ENCODE assay signal across 11 mouse cellular contexts in the genomic region with DNA sequence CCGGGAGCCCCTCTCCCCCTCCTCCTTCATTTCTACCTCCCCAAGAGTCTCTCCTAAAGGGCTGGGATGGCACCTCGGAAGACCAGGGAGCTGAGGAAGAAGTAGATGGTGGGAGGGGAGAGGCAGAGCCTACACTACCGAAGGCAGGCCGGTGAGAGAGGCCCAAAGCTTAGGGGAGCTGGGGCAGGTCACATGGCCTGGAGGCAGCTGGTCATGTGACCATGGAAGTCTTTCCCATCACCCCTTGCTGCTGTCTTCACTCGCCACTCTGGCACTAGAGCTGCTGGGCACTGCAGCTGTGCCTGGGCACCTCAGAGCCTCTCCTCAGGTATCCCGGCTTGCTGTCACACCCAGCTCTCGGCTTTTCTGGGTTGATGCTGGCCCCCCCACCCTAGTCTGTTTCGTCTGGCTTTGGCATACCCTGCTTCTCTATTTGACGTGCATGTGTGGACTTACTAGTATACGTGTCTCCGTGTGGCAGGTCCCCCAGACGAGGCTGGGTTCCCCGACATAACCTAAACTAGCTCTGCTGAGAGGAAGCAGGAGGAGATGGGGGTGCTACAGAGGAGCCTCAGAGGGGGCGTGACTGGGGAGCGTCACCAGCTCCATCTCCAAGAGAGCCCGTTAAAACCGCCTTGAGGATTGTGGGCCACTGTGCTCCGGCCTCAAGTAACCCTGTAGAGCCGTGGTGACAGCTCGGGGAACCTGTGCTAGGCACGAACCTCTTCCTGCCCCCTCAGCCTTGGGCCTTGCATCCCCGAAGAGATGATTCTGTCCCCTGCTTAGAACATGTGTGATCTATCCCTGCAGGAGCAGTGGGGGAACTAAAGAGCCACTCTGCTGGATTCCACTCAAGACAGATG. TPM values are rescaled to one million over a fixed set of nuclear protein-coding genes. Genes with fewer than 3 reads are reported as not detected.
DNase-seq lines count a peak whose midpoint lies in the region; ATAC-seq and TF ChIP-seq lines count a peak whose summit lies in the region.
"Had no signal": no experiment of that assay in that cellular context is flagged by ENCODE, and none has a peak within 500 bp of the region (broad histone marks: within the 10 kb centered on the region; RNA-seq: fewer than 3 reads in every experiment).

No protein-coding gene starts in this region.

- H3K4me3 ChIP-seq in ES-Bruce4 (ENCODE audit: low read depth, low read length) = peak overlapping the region; percentile 25
- H3K4me3 ChIP-seq: limb, embryonic 13.5 days had no signal

- H3K27me3 ChIP-seq in ES-Bruce4 (ENCODE audit: control insufficient read depth, insufficient read depth, low read length, poor library complexity, severe bottlenecking) = no peaks in the 10 kb centered on the region
- H3K27me3 ChIP-seq: limb, embryonic 13.5 days had no signal

- H3K27ac ChIP-seq in ES-Bruce4 (ENCODE audit: insufficient read depth, low read length) = no peak overlapping the region
- H3K27ac ChIP-seq: limb, embryonic 13.5 days had no signal

- H3K36me3 ChIP-seq in ES-Bruce4 (ENCODE audit: control insufficient read depth, insufficient read depth, low read length, poor library complexity, severe bottlenecking) = no peaks in the 10 kb centered on the region

- ATAC-seq in frontal cortex, adult (ENCODE audit: low TSS enrichment) = peak; percentile 62
- ATAC-seq in megakaryocyte progenitor cell, adult 5-6 weeks (replicated peaks; ENCODE audit: poor library complexity) = peak; percentile 40

- TF ChIP-seq EP300 in ES-Bruce4 (IDR thresholded peaks at IDR 0.05; ENCODE audit: insufficient read depth, low read depth, low read length) = no peak

- TF ChIP-seq POLR2A in ES-Bruce4 (IDR thresholded peaks at IDR 0.05; ENCODE audit: insufficient read depth, low read length) = no peak

- no peaks in the 10 kb centered on the region for H3K4me1 ChIP-seq in ES-Bruce4 (ENCODE audit: control insufficient read depth, insufficient read depth, low read length)
- H3K4me1 ChIP-seq: limb, embryonic 13.5 days had no signal

- H3K9me3 ChIP-seq in ES-Bruce4 (replicated peaks; ENCODE audit: control insufficient read depth, insufficient read depth, low read length, poor library complexity, severe bottlenecking) = no peaks in the 10 kb centered on the region
- H3K9me3 ChIP-seq: limb, embryonic 13.5 days had no signal

- H3K9ac ChIP-seq in ES-Bruce4 (ENCODE audit: low read depth, poor library complexity, severe bottlenecking) = peak overlapping the region; percentile 6; the same call in 1 of the 2 replicates
- H3K9ac ChIP-seq: limb, embryonic 13.5 days; lung, embryonic 14.5 days had no signal

- no peak for DNase-seq in frontal cortex, postnatal 14 days (ENCODE audit: low spot score in 2 of 2)
- DNase-seq in left cerebral cortex, adult 18-20 months (ENCODE audit: low spot score in 2 of 2) = peak; percentile 14 to 39
- no peak for DNase-seq in left cerebral cortex, adult 8-10 months (ENCODE audit: low spot score in 2 of 2)
- no peak for DNase-seq in cerebellum, adult 18-20 months
- no peak for DNase-seq in cerebellum, adult 8-10 months
- DNase-seq: cerebellum, adult 2 months; lung, embryonic 14.5 days had no signal

- TF ChIP-seq CTCF in ES-Bruce4 (IDR thresholded peaks at IDR 0.05; ENCODE audit: low read depth, low read length) = no peak

RNA-seq across cellular contexts. Expression of gene Mrps10, which starts 46.3 kb away (rescaled TPM):
- 10 to 100 TPM; 30.0 to 33.6 TPM for total RNA-seq in left cerebral cortex, adult 18-20 months (2021)
- total RNA-seq in left cerebral cortex, adult 8-10 months (2022) = 10 to 100 TPM; 27.5 to 39.5 (median 27.8) TPM
- 71.3 and 83.6 TPM in 2 replicates for polyA plus RNA-seq in ES-Bruce4 (2011; ENCODE audit: insufficient read depth, insufficient read length, low read depth, missing spikeins)
- 71.3 and 89.1 TPM in 2 replicates for total RNA-seq in megakaryocyte progenitor cell, adult 5-6 weeks (2015)
- total RNA-seq in megakaryocyte progenitor cell, adult 5-6 weeks (2017) = 53.6 and 69.9 TPM in 2 replicates

Comparison
In these comparisons a context has a peak if more than half of its experiments do, and no peak if none do; other contexts are left out.
1. DNase-seq: peak in left cerebral cortex, adult 18-20 months (2 of 2); none in frontal cortex, postnatal 14 days (0 of 2), left cerebral cortex, adult 8-10 months (0 of 2), cerebellum, adult 18-20 months (0 of 2) and cerebellum, adult 8-10 months (single experiment).